Mouse (Mus musculus): ENCODE measurements at regions not wholly inside any gene's neighbourhood (a gene's known extent, or its start where the extent isn't known, plus 50 kb on each side); places are given as distances from the start of the nearest gene placed in this dataset.

DNA sequence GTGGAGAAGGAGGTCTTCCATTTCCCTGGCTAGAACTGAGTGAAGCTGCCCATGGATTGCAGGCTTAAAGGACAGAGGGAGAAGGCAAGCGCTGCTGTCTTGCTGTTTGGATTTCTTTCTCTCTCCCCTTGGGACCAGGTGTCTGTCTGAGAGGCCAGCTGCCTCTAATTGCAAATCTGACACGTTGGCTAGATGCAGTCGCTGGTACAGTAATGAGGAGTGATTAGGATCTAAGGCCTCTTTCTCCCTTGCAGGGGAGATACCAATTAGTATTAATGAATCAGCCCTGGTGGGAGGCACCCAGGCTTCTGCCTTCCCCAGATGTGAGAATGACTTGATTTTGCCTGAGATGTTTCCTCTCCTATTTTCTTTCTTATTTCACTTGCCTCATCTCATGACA, 100.1 kb upstream of the Lyplal1 start:
- TF ChIP-seq POLR2A (IDR thresholded peaks at IDR 0.05; ENCODE audit: low read depth, low read length) (no peak), CTCF (IDR thresholded peaks at IDR 0.05; ENCODE audit: borderline replicate concordance, insufficient read depth, low read length) (no peak)
- Histone ChIP-seq H3K4me3 (ENCODE audit: insufficient read depth, low read length) (no peak overlapping the region), H3K27ac (ENCODE audit: insufficient read depth, low read length) (no peak overlapping the region), H3K4me1 (ENCODE audit: control insufficient read depth, insufficient read depth, low read length) (no peaks in the 10 kb centered on the region)

DNA sequence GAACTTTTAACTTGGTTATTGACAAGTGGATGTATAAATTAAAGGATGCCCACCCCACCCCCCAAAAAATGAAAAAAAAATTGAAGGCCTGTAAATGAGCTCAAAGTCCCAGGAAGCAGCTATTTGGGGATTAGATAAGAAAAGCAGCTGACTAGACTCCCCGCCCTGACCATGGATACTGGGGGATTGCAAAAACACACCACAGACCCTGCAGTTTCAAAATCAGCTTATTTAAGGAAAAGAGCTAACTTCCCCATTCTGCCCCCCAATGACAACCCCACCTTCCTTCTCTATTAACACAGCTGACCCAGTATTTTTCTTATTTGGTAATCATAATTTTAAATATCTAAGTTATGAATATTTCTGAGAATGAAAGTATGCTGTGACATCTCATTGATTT, 87.0 kb upstream of the Lyplal1 start:
- no peak for TF ChIP-seq CTCF (IDR thresholded peaks at IDR 0.05; ENCODE audit: borderline replicate concordance, insufficient read depth, low read length)
- TF ChIP-seq POLR2A (IDR thresholded peaks at IDR 0.05; ENCODE audit: low read depth, low read length) = no peak
- H3K4me1 ChIP-seq (ENCODE audit: control insufficient read depth, insufficient read depth, low read length) = no peaks in the 10 kb centered on the region
- H3K27ac ChIP-seq (ENCODE audit: insufficient read depth, low read length) = no peak overlapping the region
- H3K4me3 ChIP-seq (ENCODE audit: insufficient read depth, low read length) = no peak overlapping the region

DNA sequence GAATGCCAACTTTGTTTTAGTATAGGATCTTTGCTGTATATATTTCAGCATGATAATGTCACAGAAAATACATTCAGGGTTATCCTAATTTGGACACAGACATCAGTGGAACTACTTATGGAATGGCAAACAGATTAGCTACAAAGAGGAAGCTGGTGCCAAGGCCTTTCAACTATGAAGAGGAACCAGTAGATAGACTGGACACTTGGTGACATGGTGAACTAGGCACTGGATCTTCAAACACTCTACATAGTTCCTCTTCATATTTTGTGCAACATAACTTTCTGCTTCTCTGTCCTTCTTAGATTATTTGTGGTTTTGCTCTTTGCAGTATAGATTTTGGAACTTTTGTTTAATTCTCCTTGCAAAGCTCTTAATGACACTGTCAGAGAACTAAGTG, 85.4 kb upstream of the Lyplal1 start:
- H3K27ac ChIP-seq (ENCODE audit: insufficient read depth, low read length) = no peak overlapping the region
- TF ChIP-seq POLR2A (IDR thresholded peaks at IDR 0.05; ENCODE audit: low read depth, low read length) (no peak), CTCF (IDR thresholded peaks at IDR 0.05; ENCODE audit: borderline replicate concordance, insufficient read depth, low read length) (no peak)
- H3K4me3 ChIP-seq (ENCODE audit: insufficient read depth, low read length) = no peak overlapping the region
- no peaks in the 10 kb centered on the region for H3K4me1 ChIP-seq (ENCODE audit: control insufficient read depth, insufficient read depth, low read length)

DNA sequence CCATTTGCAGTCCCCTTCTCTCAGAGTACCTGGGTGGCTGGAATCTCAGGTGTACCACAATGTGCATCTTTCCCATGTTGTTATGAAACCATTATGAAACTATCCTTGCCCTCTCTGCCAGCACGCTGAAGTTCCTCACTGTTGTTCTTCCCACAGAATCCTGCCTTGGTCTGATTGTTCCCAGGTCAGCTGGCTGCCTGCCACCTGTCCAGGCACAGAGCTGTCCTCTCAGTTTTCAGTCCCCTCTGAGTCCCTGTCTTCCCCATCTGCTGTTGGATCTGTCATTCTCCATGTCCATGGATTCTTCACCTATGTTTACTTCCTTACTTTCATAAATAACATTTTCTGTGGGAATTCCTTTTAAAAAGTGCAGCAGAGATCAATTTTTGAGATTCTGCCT, 81.3 kb upstream of the Lyplal1 start:
- Histone ChIP-seq H3K27ac (ENCODE audit: insufficient read depth, low read length) (no peak overlapping the region), H3K4me1 (ENCODE audit: control insufficient read depth, insufficient read depth, low read length) (no peaks in the 10 kb centered on the region), H3K4me3 (ENCODE audit: insufficient read depth, low read length) (no peak overlapping the region)
- TF ChIP-seq POLR2A (IDR thresholded peaks at IDR 0.05; ENCODE audit: low read depth, low read length) (no peak), CTCF (IDR thresholded peaks at IDR 0.05; ENCODE audit: borderline replicate concordance, insufficient read depth, low read length) (no peak)

DNA sequence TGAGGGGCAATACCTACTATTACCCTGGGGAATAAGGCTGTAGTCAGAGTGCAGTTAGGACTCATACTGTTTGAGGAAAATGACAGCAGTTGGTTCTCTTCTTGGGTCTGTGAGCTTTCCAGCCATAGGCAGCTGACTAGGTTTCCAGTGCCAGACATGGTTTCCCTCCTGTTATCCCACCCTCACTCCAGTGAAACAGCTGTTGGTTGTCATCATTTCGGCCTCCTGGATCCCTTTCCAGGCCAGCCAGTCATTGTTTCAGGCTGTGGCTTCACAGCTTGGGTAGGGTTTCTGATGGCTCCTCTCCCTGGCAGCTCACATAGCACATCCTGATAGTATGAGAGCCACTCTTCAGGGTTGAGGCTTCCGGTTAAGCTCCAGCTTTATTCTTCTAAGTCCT, 79.9 kb upstream of the Lyplal1 start:
- TF ChIP-seq CTCF (IDR thresholded peaks at IDR 0.05; ENCODE audit: borderline replicate concordance, insufficient read depth, low read length) (no peak), POLR2A (IDR thresholded peaks at IDR 0.05; ENCODE audit: low read depth, low read length) (no peak)
- no peak overlapping the region for H3K27ac ChIP-seq (ENCODE audit: insufficient read depth, low read length)
- no peaks in the 10 kb centered on the region for H3K4me1 ChIP-seq (ENCODE audit: control insufficient read depth, insufficient read depth, low read length)
- no peak overlapping the region for H3K4me3 ChIP-seq (ENCODE audit: insufficient read depth, low read length)

DNA sequence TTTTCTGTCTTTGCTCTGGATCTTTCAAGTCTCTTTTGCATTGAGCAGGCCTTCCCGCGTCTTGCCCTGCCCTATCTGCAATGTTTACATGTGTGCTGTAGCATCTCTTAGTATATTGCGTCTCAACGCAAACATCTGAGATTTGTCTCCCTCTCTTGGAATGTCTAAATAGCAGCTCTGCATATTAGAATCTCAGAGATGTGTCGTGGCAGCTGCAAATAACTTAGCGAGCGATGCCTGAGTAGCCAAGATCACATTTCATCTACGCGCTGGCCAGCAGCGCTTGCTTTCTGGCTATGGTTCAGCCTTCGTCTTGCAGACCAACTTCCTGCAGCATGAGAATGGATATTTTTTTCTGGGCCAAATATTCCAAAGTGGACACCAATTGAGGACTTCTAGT, 72.3 kb upstream of the Lyplal1 start:
- H3K4me3 ChIP-seq (ENCODE audit: insufficient read depth, low read length) = no peak overlapping the region
- TF ChIP-seq POLR2A (IDR thresholded peaks at IDR 0.05; ENCODE audit: low read depth, low read length) (no peak), CTCF (IDR thresholded peaks at IDR 0.05; ENCODE audit: borderline replicate concordance, insufficient read depth, low read length) (no peak)
- no peaks in the 10 kb centered on the region for H3K4me1 ChIP-seq (ENCODE audit: control insufficient read depth, insufficient read depth, low read length)
- H3K27ac ChIP-seq (ENCODE audit: insufficient read depth, low read length) = no peak overlapping the region

DNA sequence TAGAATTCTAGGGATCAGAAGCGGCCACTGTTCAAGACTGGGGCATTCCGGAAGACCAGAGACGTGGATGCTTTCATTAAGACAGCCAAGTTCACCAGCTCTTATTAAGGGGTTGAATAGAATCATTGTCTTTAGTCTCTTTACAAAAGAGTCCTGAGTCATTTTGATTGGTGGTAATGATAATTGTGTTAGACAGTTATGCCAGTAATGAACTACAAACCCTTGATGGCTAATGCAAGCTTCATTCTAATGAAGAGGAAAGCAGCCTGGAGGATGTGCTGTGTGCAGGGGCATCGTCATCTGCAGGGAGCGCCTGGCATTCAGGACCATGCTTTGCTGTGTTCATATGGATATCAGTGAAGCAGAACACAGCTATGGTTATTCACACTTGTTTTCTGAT, 70.3 kb upstream of the Lyplal1 start:
- H3K4me3 ChIP-seq (ENCODE audit: insufficient read depth, low read length) = no peak overlapping the region
- H3K4me1 ChIP-seq (ENCODE audit: control insufficient read depth, insufficient read depth, low read length) = no peaks in the 10 kb centered on the region
- no peak overlapping the region for H3K27ac ChIP-seq (ENCODE audit: insufficient read depth, low read length)
- TF ChIP-seq CTCF (IDR thresholded peaks at IDR 0.05; ENCODE audit: borderline replicate concordance, insufficient read depth, low read length) (no peak), POLR2A (IDR thresholded peaks at IDR 0.05; ENCODE audit: low read depth, low read length) (no peak)

DNA sequence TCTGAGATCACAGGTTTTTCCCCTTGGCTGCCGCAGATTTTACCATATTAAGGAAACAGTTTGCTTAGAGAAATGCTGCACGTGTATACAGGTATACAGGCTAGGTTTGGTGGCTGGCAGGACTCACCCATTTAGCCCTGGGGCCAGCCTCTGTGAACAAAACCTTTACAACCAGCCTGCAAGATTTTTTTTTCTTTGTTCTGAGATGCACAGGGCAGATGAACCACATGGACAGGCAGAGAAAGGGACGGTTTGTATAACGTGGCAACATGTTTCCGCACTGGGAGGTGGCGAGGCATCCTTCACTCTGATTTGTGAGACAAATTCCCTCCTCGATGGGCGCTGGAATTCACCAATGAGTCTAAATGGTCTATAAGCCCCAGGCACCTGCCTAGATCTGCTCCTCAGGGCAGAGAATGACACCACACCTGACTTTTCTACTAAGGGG, 66.1 kb upstream of the Lyplal1 start:
- no peak for TF ChIP-seq POLR2A (IDR thresholded peaks at IDR 0.05; ENCODE audit: low read depth, low read length)

DNA sequence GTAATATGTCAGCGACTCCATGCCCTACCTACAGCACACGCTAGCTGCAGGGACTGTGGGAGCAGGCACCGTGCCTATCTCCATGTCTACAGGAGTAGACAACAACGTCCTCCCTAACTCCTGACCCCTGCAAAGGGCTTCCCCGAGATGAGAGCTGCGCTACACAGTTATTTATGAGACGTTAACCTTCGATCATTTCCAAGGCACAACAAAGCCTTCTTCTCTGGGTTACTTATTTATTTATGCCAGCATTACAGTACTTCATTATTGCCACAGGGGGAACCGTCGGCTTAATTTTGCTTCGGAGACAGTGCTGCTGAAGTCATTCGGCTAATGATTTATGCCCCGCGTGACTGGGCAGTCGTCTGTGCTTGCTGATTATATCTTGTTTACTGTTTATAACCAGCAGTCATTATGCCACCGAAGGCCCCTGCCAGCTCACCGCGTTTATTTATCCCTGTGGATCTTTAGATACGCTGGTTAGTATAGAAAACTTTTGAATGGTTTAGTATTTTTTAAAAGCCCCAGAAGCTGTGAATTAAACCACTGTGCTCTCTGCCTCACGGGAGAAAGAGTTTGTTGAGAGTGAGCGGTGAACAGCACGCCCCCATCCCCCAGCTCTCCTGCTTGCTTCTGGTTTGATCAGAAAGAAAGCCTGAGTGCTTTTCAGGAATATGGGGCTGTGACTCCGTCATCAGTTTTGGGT, 65.5 kb upstream of the Lyplal1 start:
- Histone ChIP-seq H3K4me1 (ENCODE audit: control insufficient read depth, insufficient read depth, low read length) (no peaks in the 10 kb centered on the region), H3K27ac (ENCODE audit: insufficient read depth, low read length) (no peak overlapping the region), H3K4me3 (ENCODE audit: insufficient read depth, low read length) (no peak overlapping the region)
- TF ChIP-seq CTCF (IDR thresholded peaks at IDR 0.05; ENCODE audit: borderline replicate concordance, insufficient read depth, low read length) = no peak
- no peak for TF ChIP-seq POLR2A (IDR thresholded peaks at IDR 0.05; ENCODE audit: low read depth, low read length)

More for the DNA sequence above, 66.1 kb upstream of the Lyplal1 start:
- no peaks in the 10 kb centered on the region for H3K4me1 ChIP-seq (ENCODE audit: control insufficient read depth, insufficient read depth, low read length)
- H3K4me3 ChIP-seq (ENCODE audit: insufficient read depth, low read length) = no peak overlapping the region
- no peak overlapping the region for H3K27ac ChIP-seq (ENCODE audit: insufficient read depth, low read length)

DNA sequence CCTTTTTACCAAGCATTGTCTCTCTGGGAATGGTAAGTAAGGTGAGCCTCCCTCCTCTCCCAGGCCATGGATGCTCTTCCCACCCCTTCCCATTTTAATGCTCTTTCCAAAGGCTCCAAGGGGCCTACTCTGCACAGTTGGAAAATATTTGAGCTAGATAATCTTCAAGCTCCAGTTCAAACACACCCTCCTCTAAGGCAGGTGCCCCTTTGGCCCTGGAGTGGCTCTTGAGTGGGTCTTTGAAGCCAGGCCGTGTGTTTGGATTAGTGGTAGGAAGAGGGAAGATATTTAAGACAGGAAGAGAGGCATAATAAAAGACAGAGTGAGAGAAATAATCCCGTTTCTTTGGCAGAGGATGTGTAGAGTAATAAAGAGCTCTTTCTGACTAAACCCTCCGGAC, 59.9 kb upstream of the Lyplal1 start:
- TF ChIP-seq POLR2A (IDR thresholded peaks at IDR 0.05; ENCODE audit: low read depth, low read length) (no peak), CTCF (IDR thresholded peaks at IDR 0.05; ENCODE audit: borderline replicate concordance, insufficient read depth, low read length) (no peak)
- Histone ChIP-seq H3K4me3 (ENCODE audit: insufficient read depth, low read length) (no peak overlapping the region), H3K4me1 (ENCODE audit: control insufficient read depth, insufficient read depth, low read length) (no peaks in the 10 kb centered on the region), H3K27ac (ENCODE audit: insufficient read depth, low read length) (no peak overlapping the region)

Data from embryonic fibroblast, embryonic 13.5 days (primary cell).